Mouse (Mus musculus): Measurements from ENCODE around the gene Taar6.

DNA sequence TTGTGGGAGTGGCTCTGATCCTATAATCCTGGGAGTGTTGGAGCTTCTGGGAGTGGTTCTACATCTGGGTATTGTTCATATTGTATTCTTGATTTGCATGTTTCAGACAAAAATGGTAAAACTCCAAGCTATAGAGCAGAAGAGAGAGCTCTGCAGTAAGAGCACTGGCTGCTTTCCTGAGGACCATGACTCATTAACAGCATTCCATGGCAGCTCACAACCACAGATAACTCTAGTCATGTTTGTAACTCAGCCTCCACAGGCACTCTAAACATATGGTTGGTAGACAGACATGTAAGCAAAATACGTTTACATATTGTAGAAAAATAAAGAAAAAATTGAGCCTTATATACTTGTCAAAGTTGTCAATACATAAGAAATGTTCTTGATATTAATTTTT lies 21.0 kb upstream of the Taar6 start:
- TF ChIP-seq TAL1 (conservative IDR thresholded peaks at IDR 0.05; ENCODE audit: low read depth, low read length) (no peak), GATA1 (IDR thresholded peaks at IDR 0.05; ENCODE audit: borderline replicate concordance, low read length) (no peak), CTCF (IDR thresholded peaks at IDR 0.05; ENCODE audit: low read depth, low read length) (no peak), POLR2AphosphoS5 (IDR thresholded peaks at IDR 0.05; ENCODE audit: insufficient replicate concordance, low read depth, low read length) (no peak)

Data from G1E (cell line).